Mouse (Mus musculus) ovary, postnatal 14 days (tissue): ENCODE results near the gene Pidd1.
A peak's percentile ranks its signal among the peaks of the same experiment; 100 is the strongest.
"Not testable (repeated sequence)": the region's sequence is repeated elsewhere in the genome, so short reads cannot be mapped to it uniquely, and the experiment has no call there.

Experiments used
- DNase-seq: peaks from one replicate; pipeline ENCODE4 v3.0.0; 2022; ENCODE audit warnings: low spot score

Pidd1 gene

GRCm38 (mm10) chr7:141413809-141414584 is 29.8 kb downstream of the Pidd1 start, which contains the start of gene Gatd1:
Gene Gatd1 (minus strand): TSS chr7:141414136.
- DNase-seq = peak; percentile 99

GRCm38 (mm10) chr7:141413331-141413730 is 30.5 kb downstream of the Pidd1 start:
- no peak for DNase-seq

- no peak for DNase-seq
Observed at GRCm38 (mm10) chr7:141411667-141412066, 32.2 kb downstream of the Pidd1 start.

- DNase-seq = no peak
Observed at GRCm38 (mm10) chr7:141410631-141411030, 33.2 kb downstream of the Pidd1 start.

GRCm38 (mm10) chr7:141408833-141409232 is 35.0 kb downstream of the Pidd1 start:
- DNase-seq = peak; percentile 88

- not testable (repeated sequence) for DNase-seq
Observed at GRCm38 (mm10) chr7:141407670-141408069, 36.2 kb downstream of the Pidd1 start.

- DNase-seq = no peak
Observed at GRCm38 (mm10) chr7:141405466-141405865, 38.4 kb downstream of the Pidd1 start.

GRCm38 (mm10) chr7:141403305-141403704 is 40.5 kb downstream of the Pidd1 start:
- DNase-seq = no peak

GRCm38 (mm10) chr7:141395348-141395747 is 48.5 kb downstream of the Pidd1 start:
- no peak for DNase-seq

GRCm38 (mm10) chr7:141394771-141395170 is 49.1 kb downstream of the Pidd1 start:
- DNase-seq = peak; percentile 54

- DNase-seq = no peak
Observed at GRCm38 (mm10) chr7:141394158-141394557, 49.7 kb downstream of the Pidd1 start.

- no peak for DNase-seq
Observed at GRCm38 (mm10) chr7:141392552-141393222, 51.1 kb downstream of the Pidd1 start.

- peak; percentile 88 for DNase-seq
Observed at GRCm38 (mm10) chr7:141391625-141392551, 51.9 kb downstream of the Pidd1 start, which contains the start of gene Taldo1. Gene Taldo1 (plus strand): TSS chr7:141392199.

- DNase-seq = no peak
Observed at GRCm38 (mm10) chr7:141390326-141391259, 53.2 kb downstream of the Pidd1 start.

GRCm38 (mm10) chr7:141388487-141389109 is 55.2 kb downstream of the Pidd1 start:
- DNase-seq = no peak
